Mouse (Mus musculus) large intestine, adult 2 months (tissue): ENCODE results near the gene Dhh. TPM values are rescaled to one million over a fixed set of nuclear protein-coding genes. Genes with fewer than 3 reads are reported as not detected.
"Not testable (repeated sequence)": the region's sequence is repeated elsewhere in the genome, so short reads cannot be mapped to it uniquely, and the experiment has no call there.

ENCODE experiments used
- DNase-seq: peaks from one replicate; pipeline ENCODE4 v3.0.0-alpha.2; 2012; ENCODE audit warnings: low read depth, low spot score
- WGBS: fragments of 180-500 bp; shearing (Covaris S2); methylation state at CpG from one replicate; pipeline ENCODE4 v1.1.7; 2018; 5-methylcytosine and 5-hydroxymethylcytosine counted together
- polyA plus RNA-seq: library from polyadenylated mRNA; depleted of rRNA; stranded (reverse); fragments of >200 nt; gene quantifications from 2 replicates; pipeline ENCODE4 v1.2.3, GENCODE M21; 2012; rRNA removed

Dhh gene
- 0.48 and 0.63 TPM in 2 replicates for polyA plus RNA-seq

DNA sequence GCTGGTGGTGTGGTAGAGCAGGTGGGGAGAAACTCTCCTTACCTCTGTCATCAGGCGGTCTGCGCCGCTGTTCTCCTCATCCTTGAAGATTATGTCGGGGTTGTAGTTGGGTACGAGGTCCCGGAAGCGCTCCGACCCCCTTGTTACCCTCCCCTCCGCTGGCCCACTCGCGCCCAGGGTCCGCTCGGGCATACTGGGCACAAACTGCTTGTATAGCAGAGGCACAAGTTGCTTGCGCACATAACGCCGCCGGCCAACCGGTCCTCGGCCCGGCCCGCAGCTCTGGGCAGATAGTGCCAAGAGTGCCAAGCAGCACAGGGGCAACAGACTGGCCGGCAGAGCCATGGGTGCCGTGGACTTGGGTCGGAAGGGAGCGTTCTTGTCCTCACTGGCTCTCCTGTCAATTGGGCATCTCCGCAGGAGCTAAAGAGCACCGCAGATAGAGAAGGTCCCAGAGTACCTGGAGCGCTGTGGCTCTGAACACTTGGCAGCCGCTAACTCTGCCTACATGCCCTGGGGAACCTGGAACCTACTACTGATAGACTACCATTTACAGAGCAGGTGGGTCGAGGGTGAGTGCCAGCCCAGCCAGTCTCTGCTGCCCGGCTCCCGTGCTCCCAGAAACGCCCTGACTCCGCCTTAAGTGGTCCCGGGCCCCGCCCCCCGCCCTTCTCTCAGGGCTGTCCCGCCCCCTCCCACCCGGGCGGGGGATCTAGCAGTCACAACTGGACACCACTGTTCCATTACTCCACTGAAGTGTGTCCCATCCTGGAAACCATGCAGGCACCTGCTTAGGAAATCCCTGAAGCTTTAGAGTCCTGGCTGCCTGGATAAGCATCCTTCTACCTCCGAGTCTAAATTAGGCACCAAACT, at the start of gene Dhh:
Gene Dhh, minus strand, starts transcription at position 613 of the 873 bp plus-strand sequence.
- 3% methylated on average over 41 of the region's 41 CpGs for WGBS
- no peak for DNase-seq

DNA sequence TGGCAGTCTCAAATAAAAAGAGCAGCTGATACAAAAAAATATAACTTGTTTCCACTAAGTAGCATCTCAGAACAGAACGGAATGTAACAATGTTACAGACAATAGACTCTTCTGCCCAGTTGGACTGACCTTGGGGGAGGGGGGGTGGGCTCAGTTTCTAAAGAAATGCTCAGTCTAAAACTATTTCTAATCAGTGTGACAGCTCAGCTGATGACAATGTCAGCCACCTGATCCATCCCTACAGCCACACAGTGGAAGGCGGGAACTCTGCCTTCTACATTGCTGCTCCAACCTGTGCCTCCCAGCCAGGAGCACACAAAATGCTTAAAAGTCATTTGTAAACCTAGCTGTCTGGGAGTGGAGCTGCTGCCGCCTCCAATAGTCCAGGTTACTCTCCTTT, 49.5 kb upstream of the Dhh start:
- 73% methylated on average over 3 of the region's 3 CpGs for WGBS
- no peak for DNase-seq

DNA sequence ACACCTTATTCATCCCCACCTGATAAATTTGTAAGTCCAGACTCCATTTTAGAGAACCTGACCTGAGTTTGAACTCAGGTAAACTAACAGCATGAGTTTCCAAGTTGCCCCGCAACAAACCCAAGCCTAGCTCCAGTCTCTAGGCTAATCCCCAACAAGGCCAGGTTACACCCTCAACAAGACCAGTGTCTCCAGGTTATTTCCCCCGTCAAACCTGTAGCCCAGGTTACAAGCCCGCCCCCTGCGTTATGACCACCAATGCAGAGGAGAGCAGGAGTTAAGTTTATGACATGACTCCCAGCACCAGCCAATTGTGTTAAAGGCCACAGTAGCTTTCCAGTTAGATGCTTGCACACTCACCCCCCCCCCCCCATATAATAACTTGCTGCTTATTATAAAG, 44.8 kb upstream of the Dhh start:
- WGBS: 36% methylated on average over 4 of the region's 4 CpGs
- no peak for DNase-seq

- no peak for DNase-seq
- WGBS: 79% methylated on average over 4 of the region's 4 CpGs
Observed at GRCm38 (mm10) chr15:98942081-98942480, 43.7 kb upstream of the Dhh start.

GRCm38 (mm10) chr15:98941539-98941938, 43.2 kb upstream of the Dhh start:
- no peak for DNase-seq
- 81% methylated on average over 2 of the region's 2 CpGs for WGBS

GRCm38 (mm10) chr15:98940816-98941215, 42.5 kb upstream of the Dhh start:
- no peak for DNase-seq
- 75% methylated on average over 10 of the region's 10 CpGs for WGBS

DNA sequence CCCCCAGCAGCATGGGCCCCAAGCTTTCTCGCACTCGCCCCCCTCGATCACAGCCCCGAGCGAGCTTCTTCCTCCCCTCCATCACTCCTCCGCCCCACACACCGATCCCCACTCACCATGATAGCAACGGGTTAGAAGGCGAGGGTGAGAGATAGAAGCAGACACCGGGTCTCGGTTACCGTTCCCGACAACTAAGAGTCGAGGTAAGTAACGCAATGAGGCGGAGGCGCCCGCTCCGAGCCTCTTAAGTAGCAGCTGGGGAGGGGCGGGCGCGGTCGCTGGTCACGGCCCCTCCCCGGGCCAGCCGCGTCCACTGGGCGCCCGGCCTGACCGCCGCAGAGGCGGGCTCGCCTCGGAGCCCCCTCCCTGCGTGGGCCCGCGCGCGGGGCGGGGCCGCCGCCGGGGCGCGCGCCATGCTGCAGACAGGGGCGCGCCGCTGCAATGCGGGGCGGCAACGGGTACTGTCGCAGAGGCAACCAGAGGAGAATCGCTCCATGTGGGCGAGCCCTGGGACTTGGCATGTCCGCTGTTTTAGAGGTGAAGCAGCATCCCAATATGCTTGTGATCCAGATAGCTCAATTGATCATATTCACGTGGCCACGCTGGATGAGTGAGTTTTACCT, 36.0 kb upstream of the Dhh start, which contains the start of gene Tuba1b:
Gene Tuba1b, minus strand, starts transcription at position 349 of the 623 bp plus-strand sequence.
- no peak for DNase-seq
- WGBS: under 1% methylated on average over 57 of the region's 58 CpGs

DNA sequence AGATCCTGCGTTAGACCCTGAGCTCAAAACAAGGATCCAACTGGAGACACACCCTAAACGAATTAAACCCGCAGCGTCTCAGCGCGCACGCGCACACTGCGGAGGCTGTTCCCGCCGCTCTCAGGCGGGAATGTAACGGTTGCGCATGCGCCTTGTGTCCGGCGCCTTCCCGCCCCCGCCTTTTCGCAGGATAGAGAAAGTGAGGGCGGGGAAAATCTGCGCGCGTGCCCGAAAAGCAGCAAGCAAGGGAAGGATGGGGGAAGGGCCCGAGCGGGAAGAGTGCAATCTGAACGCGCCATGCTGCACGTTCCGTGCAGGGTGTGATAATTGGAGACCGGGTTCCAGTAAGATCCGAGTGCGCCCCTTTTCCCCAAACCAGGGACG, 35.5 kb upstream of the Dhh start:
- DNase-seq: peak; percentile 86
- WGBS: under 1% methylated on average over 35 of the region's 35 CpGs

- WGBS: under 1% methylated on average over 8 of the region's 9 CpGs
- DNase-seq: not testable (repeated sequence)
Observed at GRCm38 (mm10) chr15:98933004-98933671, 34.8 kb upstream of the Dhh start.

- no peak for DNase-seq
- 78% methylated on average over 3 of the region's 3 CpGs for WGBS
Observed at GRCm38 (mm10) chr15:98930998-98931397, 32.7 kb upstream of the Dhh start.

- WGBS: 39% methylated on average over 8 of the region's 8 CpGs
- DNase-seq: no peak
Observed at GRCm38 (mm10) chr15:98930017-98930734, 31.8 kb upstream of the Dhh start.

DNA sequence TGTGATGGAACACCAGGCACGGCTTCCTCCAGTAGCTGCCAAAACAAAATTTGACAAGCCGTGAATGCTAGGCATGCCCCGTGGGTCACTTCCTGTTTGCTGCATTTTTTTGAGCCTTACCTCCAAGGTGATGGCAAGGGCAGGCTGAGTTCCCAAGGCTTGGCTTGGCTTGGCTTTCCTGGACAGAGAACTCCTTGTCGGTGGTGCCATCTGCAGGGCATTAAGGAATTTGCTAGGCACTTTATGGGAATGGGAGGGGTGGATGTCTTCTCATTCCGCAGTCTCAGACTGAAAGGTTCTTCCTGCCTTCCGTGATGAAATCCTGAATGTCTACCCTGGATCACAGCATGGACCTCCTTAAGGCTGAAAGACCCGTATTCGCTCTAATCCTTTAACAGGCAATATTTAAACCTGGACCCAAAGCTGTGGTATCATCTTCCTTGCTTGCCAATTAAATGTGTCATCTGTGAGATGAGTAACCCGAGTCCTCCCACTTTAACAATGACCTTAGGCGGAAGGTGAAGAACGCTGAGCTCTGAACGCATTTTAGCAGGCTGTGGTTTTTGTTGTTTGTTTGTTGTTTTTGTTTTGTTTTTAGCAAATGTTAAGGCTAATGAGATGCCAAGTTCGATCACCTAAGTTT, 30.4 kb upstream of the Dhh start:
- DNase-seq: peak; percentile 81
- WGBS: 11% methylated on average over 13 of the region's 13 CpGs

DNA sequence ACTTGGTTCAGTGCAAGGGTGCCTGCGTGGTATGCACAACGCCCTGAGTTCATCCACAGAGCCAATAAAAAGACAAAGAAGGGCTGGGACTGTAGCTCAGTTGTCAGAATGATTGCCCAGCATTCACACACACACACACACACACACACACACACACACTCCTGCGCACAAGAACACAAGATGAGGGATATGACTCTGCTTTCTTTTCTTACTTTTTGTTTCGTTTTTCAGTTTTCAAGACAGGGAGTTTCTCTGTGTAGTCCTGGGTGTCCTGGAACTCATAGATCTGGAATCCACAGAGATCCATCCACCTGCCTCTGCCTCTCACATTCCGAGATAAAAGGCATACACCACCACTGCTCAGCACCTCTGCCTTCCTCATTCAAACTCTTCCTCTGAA, 29.2 kb upstream of the Dhh start:
- 44% methylated on average over 5 of the region's 5 CpGs for WGBS
- no peak for DNase-seq

DNA sequence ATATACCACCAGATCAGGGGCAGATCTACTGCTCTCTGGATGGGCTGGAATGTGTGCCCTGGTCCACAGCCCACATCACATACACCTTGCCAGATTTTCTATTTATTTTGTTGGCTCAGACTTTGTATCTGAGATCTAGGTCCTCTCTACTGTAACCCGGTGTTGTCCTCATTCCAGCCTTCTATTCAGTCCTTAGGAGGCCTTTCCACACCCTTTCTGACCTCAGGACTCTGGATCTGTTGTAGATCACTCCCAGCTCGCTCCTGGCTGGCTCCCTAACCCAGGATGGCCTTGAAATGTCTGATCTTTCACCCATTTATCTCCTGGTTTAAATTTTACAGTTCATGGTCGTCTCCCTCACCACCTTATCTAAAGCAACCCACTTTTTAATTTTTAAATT, 26.3 kb upstream of the Dhh start:
- no peak for DNase-seq
- 49% methylated on average over 3 of the region's 3 CpGs for WGBS

DNA sequence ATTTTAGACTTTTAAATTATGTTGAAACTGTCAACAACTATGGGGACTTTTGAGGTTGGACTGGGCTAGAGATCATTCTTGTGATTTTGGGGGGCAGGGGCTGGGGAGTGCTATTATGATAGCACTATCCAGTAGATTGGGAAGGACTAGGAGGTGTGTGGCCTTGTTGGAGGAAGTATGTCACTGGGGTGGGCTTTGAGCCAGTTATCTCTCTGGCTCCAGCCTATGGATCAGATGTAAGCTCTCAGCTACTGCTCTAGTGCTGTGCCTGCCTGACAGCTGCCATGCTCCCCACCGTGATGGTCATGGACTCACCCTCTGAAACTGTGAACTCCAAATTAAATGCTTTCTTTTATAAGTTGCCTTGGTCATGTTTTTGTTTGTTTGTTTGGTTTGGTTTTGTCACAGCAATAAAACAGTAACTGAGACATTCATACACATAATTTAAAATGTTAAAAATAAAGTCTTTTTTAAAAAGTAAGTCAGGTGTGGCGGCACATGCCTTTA, 24.7 kb upstream of the Dhh start:
- no peak for DNase-seq
- 72% methylated on average over 2 of the region's 2 CpGs for WGBS

DNA sequence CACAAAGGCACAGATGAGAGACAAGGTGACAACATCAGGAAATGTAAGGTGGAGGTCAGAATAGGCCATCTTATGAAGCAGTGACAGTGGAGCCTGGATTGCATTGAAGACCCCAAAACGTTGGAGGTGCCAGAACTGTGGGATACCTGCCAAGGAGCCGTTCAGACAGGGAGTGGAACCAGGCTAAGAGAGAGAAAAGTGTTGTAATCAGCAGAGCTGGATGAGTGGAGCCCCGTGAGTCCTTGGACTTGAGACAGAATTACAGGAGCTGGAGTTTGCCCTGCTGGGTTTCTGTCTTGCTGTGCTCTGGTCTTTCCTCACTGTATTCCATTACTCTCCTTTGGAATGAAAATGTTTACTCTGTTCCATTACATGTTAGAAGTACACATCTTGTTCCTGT, 24.2 kb upstream of the Dhh start:
- 20% methylated on average over 3 of the region's 3 CpGs for WGBS
- no peak for DNase-seq

DNA sequence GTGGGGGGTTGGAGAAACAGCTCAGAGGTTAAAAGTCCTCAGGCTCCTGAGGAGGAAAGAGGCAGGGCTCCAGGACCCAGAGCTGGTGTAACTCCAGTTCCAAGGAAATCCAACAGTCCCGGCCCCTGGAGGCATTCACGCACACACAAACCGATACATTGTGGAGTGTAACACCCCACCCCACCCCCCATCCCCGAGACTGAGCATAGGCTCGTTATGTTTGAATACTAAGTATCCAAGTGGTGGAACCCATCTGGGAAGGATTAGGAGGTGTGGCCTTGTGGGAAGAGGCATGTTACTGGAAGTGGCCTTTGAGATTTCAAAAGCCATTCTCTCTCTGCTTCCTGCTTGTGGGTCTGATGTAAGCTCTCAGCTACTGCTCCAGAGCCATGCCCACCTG, 23.2 kb upstream of the Dhh start:
- WGBS: 90% methylated on average over 5 of the region's 5 CpGs
- DNase-seq: no peak

- WGBS: 7% methylated on average over 8 of the region's 8 CpGs
Observed at GRCm38 (mm10) chr15:98918499-98918895, 20.2 kb upstream of the Dhh start.

More at GRCm38 (mm10) chr15:98918499-98918895, 20.2 kb upstream of the Dhh start:
- not testable (repeated sequence) for DNase-seq
